Mouse (Mus musculus) stomach, postnatal 0 days (tissue): ENCODE data around the gene Tor2a. TPM values are rescaled to one million over a fixed set of nuclear protein-coding genes. Genes with fewer than 3 reads are reported as not detected.

Source experiments
- ATAC-seq: fragments of 200-750 bp; cut with Nextera tagmentation; 2 replicates; pipeline ENCODE4 v1.8.0; 2017; ENCODE audit not compliant: low FRiP score, low TSS enrichment
- DNase-seq: peaks from one replicate; pipeline ENCODE4 v3.0.0-alpha.2; 2016; ENCODE audit warnings: low spot score
- H3K27ac ChIP-seq: fragments of 300-500 bp; sonication (generic); replicated peaks from 2 replicates; pipeline ENCODE4 v1.5.1; 2014; ENCODE audit warnings: mild to moderate bottlenecking, control low read depth
- H3K27me3 ChIP-seq: fragments of 300-500 bp; sonication (generic); 2 replicates; pipeline ENCODE4 v1.6.1; 2014; ENCODE audit warnings: low read length; ENCODE audit not compliant: control insufficient read depth, insufficient read depth
- H3K36me3 ChIP-seq: fragments of 300-500 bp; sonication (generic); 2 replicates; pipeline ENCODE4 v1.6.1; 2014; ENCODE audit warnings: low read length, mixed read lengths; ENCODE audit not compliant: control insufficient read depth, insufficient read depth
- H3K4me1 ChIP-seq: fragments of 300-500 bp; sonication (generic); replicated peaks from 2 replicates; pipeline ENCODE4 v1.6.1; 2014; ENCODE audit warnings: antibody characterized with exemption; ENCODE audit not compliant: control insufficient read depth, insufficient read depth
- H3K4me2 ChIP-seq: fragments of 300-500 bp; sonication (generic); replicated peaks from 2 replicates; pipeline ENCODE4 v1.6.1; 2014; ENCODE audit warnings: low read depth, mild to moderate bottlenecking, control low read depth, moderate library complexity
- H3K4me3 ChIP-seq: fragments of 300-500 bp; sonication (generic); 2 replicates; pipeline ENCODE4 v1.5.1; 2014; ENCODE audit warnings: low read depth, low read length, control low read depth
- H3K9ac ChIP-seq: fragments of 300-500 bp; sonication (generic); 2 replicates; pipeline ENCODE4 v1.6.1; 2014; ENCODE audit warnings: mild to moderate bottlenecking, low read length, control low read depth, mixed read lengths
- H3K9me3 ChIP-seq: fragments of 300-500 bp; sonication (generic); 2 replicates; pipeline ENCODE4 v1.6.1; 2016; ENCODE audit warnings: low read length; ENCODE audit not compliant: control insufficient read depth
- CTCF ChIP-seq: IDR thresholded peaks from 2 replicates; pipeline ENCODE4 v1.5.1; 2016; ENCODE audit warnings: antibody characterized with exemption, low read depth, mild to moderate bottlenecking, moderate library complexity
- EP300 ChIP-seq: optimal IDR thresholded peaks from 2 replicates; pipeline ENCODE3; 2016; ENCODE audit warnings: antibody characterized with exemption
- WGBS: fragments of 180-500 bp; shearing (Covaris S2); extraction: QIAGEN DNeasy Blood & Tissue Kit; methylation state at CpG from one replicate; pipeline ENCODE4 v1.1.7; 2014; 5-methylcytosine and 5-hydroxymethylcytosine counted together
- polyA plus RNA-seq: library from polyadenylated mRNA; unstranded; fragments of >200 nt; fragmentation: Nextera tagmentation; extraction: Ambion mirVana; gene quantifications from 2 replicates; pipeline ENCODE4 v1.2.1, GENCODE M21; 2015

Gene Tor2a
- 45.9 and 50.3 TPM in 2 replicates for polyA plus RNA-seq

- Histone ChIP-seq H3K9ac (peak within 1 kb of the TSS; percentile 85), H3K9me3 (no peaks in the 10 kb centered on the region), H3K27ac (peak within 1 kb of the TSS; percentile 95), H3K36me3 (peaks cover 12% of the 10 kb centered on the region), H3K4me2 (peak within 1 kb of the TSS; percentile 69), H3K27me3 (no peaks in the 10 kb centered on the region), H3K4me1 (no peaks in the 10 kb centered on the region), H3K4me3 (peak within 1 kb of the TSS; percentile 76)
- peak; percentile 98 for DNase-seq
- WGBS = under 1% methylated on average over 65 of the region's 66 CpGs
- peak; percentile 96 for TF ChIP-seq CTCF
- TF ChIP-seq EP300 = no peak
- peak; percentile 95 for ATAC-seq
Measured at GRCm38 (mm10) chr2:32757056-32757845, at the start of gene Tor2a. Gene Tor2a, plus strand, starts transcription at chr2:32757234.

- Histone ChIP-seq H3K4me1 (no peaks in the 10 kb centered on the region), H3K27me3 (no peaks in the 10 kb centered on the region), H3K4me2 (no peak overlapping the region), H3K9ac (no peak overlapping the region), H3K9me3 (no peaks in the 10 kb centered on the region), H3K4me3 (no peak overlapping the region), H3K27ac (no peak overlapping the region), H3K36me3 (peaks cover 30% of the 10 kb centered on the region)
- no peak for ATAC-seq
- no peak for TF ChIP-seq EP300
- peak; percentile 89 for TF ChIP-seq CTCF
- 31% methylated on average over 3 of the region's 3 CpGs for WGBS
- peak; percentile 70 for DNase-seq
Measured at GRCm38 (mm10) chr2:32708643-32709042, 48.4 kb upstream of the Tor2a start.

DNA sequence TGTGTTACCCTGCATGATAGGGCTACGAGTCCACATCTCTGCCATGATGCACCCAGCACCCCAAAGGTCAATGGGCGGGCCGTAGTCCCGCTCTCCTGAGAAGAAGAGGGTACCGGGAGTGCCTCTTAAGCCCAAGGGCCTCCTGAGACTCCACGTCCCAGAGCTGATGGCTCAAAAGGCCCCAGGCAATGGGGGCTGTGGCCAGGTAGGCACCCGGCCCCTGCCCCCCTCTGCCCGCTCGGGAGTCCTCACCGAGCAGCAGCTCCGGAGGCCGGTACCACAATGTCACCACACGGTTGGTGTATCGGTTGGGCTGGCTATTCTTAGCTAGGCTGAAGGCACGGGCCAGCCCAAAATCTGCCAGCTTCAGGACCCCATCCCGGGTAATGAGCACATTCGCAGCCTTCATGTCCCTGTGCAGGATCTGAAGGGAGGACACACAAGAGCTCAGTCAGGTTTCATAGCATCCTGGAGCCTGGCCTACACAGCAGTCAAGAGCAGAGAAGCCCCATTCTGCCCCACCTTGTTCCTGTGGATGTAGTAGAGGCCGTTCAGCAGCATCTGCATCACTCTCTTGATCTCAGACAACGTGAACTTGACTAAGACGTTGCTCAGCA lies 47.4 kb upstream of the Tor2a start:
- H3K36me3 ChIP-seq = peaks cover 25% of the 10 kb centered on the region

DNA sequence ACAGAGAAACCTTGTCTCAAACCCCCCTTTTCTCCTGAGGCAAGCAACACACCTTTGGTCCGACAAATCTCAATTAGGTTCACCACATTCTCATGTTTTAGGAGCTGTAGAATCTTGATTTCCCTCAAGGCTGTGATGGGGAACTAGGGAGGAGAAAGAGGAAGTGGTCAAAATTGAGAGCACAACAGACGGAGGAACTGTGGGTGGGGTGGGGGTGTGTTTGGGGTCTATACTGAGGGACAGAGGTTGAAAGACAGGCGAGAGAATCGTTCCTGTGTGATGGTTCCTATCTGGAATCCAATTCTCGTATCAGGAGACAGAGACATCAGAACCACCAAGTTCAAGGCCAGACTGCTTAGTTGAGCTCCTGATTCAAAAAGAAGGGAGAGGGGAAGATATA lies 46.6 kb upstream of the Tor2a start:
- no peak overlapping the region for H3K27ac ChIP-seq
- DNase-seq (no peak), ATAC-seq (no peak)
- TF ChIP-seq CTCF (no peak), EP300 (no peak)
- WGBS = 85% methylated on average over 5 of the region's 5 CpGs
- no peaks in the 10 kb centered on the region for H3K9me3 ChIP-seq
- H3K4me3 ChIP-seq = no peak overlapping the region
- no peak overlapping the region for H3K4me2 ChIP-seq
- H3K9ac ChIP-seq = no peak overlapping the region
- no peaks in the 10 kb centered on the region for H3K27me3 ChIP-seq
- no peaks in the 10 kb centered on the region for H3K4me1 ChIP-seq
- peaks cover 23% of the 10 kb centered on the region for H3K36me3 ChIP-seq

More for the DNA sequence above, 47.4 kb upstream of the Tor2a start:
- no peak overlapping the region for H3K4me2 ChIP-seq
- no peak overlapping the region for H3K4me3 ChIP-seq
- ATAC-seq (no peak), DNase-seq (no peak)
- no peaks in the 10 kb centered on the region for H3K27me3 ChIP-seq
- H3K9ac ChIP-seq = no peak overlapping the region
- 89% methylated on average over 20 of the region's 20 CpGs for WGBS
- no peaks in the 10 kb centered on the region for H3K9me3 ChIP-seq
- TF ChIP-seq EP300 (no peak), CTCF (no peak)
- no peaks in the 10 kb centered on the region for H3K4me1 ChIP-seq
- no peak overlapping the region for H3K27ac ChIP-seq

DNA sequence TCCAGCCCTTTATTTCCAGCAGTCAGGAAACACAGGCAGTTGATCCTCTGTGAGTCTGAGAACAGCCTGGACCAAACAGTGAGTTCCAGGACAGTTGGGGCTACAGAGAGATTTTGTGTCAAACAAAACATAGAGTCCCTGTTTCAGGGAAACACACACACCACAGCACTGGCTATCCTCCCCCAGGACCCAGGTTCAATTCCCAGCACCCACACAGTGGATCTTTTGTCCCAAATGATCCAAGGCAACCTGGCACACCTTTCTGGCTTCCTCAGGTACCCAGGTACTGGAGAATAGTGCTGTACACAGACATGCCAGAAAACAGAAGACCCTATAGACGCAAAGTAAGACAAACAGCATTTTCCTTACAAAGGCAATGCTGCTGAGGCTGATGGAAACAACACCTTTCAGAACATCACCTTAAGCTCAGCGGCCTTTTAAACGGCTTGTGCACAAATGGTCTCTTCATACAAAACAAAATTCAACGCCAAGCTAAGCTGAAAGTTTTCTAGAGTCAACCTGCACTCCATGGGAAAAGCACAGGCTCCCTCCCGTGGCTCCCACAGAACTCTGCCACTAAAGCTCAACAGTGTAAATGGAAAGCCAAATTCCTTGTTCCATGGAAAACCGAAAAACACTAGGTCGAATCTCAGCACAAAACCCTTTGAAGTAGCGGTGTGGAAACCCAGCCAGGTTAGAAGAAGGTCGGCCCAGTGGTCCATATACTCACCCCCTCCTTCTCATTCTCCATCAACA lies 45.6 kb upstream of the Tor2a start:
- Histone ChIP-seq H3K27ac (peak overlapping the region; percentile 97), H3K4me3 (peak overlapping the region; percentile 81), H3K9me3 (no peaks in the 10 kb centered on the region), H3K4me2 (peak overlapping the region; percentile 84), H3K4me1 (no peaks in the 10 kb centered on the region), H3K36me3 (peaks cover 21% of the 10 kb centered on the region), H3K27me3 (no peaks in the 10 kb centered on the region), H3K9ac (peak overlapping the region; percentile 84)
- TF ChIP-seq CTCF = peak; percentile 53
- TF ChIP-seq EP300 = no peak
- ATAC-seq (no peak), DNase-seq (no peak)
- WGBS = 21% methylated on average over 9 of the region's 9 CpGs
